Mouse (Mus musculus): Measurements from ENCODE around the gene Ly6g6e. TPM values are rescaled to one million over a fixed set of nuclear protein-coding genes. Genes with fewer than 3 reads are reported as not detected.
A peak's percentile ranks its signal among the peaks of the same experiment; 100 is the strongest.

The Ly6g6e gene
- total RNA-seq, 2 experiments from 2014 or later = 2.4 to 2.9 TPM

DNA sequence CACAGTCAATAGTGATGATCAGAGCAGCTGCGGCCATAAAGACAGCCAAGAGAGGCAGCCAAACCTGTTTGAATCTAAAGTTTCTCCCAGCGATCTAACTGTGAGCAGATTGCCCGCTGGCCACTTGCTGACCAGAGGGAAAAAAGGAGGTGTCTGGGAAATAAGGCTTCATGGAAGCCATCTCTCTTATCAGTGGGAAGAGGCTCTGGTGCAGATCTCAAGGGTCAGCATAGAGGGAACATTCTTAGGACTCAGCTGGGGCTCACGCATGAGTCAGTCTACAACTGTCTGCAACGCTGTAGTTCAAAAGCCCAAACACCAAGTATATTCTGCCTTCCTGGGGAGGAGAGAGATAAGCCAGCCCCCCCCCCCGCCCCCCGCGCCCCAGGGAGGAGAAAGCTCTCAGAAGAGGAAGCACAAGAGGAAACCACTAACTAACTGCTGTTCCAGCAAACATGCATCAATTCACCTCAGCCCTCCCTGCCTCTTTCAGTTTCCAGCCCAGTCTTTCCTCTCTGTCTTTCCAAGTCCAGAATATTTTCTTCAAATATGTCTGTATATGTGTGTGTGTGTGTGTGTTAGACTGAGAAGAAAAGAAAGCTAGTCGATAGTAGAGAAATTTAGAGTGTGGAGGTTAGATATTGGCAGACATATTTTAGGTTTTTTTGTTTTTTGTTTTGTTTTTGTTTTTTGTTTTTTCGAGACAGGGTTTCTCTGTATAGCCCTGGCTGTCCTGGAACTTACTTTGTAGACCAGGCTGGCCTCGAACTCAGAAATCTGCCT is 28.4 kb upstream of the Ly6g6e start:
- intact Hi-C loops (cut with DNase I) = no loop called here
- no peak for DNase-seq (ENCODE audit: low spot score in 2 of 2)

DNA sequence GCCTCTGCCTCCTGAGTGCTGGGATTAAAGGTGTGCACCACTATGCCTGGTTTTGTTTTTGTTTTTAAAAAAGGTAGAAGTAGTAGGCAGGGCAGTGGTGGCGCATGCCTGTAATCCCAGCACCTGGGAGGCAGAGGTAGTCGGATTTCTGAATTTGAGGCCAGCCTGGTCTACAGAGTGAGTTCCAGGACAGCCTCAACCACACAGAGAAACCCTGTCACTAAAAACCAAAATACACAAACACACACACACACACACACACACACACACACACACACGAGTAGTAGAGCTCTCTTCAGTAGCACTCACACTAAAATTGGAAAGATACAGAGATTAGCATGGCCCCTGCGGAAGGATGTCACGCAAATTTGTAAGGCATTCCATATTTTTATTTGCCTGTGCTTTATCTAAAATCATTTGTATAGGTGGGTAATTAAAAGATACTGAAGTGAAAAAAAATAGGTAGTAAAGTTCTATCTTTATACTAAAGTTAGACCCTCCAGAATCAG is 27.7 kb upstream of the Ly6g6e start:
- no peak for DNase-seq (ENCODE audit: low spot score in 2 of 2)
- intact Hi-C loops (cut with DNase I) = no loop called here

DNA sequence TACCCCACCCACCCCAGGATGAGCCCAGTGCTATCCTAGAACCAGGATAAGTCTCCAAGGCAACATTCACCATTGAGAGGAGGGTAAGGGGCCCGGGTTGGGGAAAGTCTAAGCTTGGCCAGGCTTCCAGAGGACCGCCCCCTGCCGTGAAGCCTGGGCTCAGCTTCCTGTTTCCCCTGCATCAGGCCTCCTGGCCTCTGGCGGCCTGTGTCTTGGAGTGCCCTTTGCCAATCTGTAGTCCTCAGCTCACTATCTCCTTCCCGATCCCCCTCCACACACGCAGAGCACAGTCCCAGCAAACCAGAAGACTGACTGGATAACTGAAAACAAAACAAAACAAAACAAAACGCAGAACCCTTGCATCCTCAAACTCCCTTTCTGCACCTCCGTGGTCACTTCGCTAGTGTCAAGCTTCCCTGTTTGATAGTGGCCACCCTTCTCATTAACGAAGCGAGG is 27.1 kb upstream of the Ly6g6e start, which contains the start of gene Clic1:
TSS of gene Clic1 (plus strand) at position 406 of the 456 bp plus-strand sequence.
- no peak for DNase-seq (ENCODE audit: low spot score in 2 of 2)
- intact Hi-C loops (cut with DNase I) = no loop called here

DNA sequence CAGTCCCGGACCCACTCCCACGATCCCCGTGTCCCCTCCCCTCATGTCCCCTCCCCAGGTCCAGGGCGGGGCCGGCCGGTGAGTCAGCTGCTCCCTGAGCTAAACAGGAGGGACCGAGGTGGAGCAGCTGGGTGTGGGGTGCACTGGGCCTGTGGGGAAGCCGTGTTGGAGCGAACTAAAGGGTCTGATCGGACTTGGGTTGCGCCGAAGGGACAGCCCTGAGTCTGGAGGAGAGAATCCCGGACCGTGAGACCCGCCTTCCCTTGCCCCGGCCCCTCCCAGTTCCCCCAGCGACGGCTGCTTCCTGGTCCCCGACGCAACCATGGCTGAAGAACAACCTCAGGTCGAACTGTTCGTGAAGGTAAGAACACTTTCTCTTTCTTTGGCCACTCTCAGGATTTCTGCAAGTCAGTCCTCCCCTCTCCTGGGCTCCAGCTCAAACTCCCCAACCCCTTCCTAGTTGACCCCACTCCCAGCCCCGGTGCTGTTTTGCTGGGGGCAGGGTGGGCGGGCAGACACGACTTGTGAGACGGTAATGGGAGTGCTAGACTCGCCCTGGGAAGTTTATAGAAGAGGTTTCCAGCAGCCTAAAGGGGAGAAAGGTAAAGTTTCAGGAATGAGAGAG is 26.5 kb upstream of the Ly6g6e start:
- no peak for DNase-seq (ENCODE audit: low spot score in 2 of 2)

DNA sequence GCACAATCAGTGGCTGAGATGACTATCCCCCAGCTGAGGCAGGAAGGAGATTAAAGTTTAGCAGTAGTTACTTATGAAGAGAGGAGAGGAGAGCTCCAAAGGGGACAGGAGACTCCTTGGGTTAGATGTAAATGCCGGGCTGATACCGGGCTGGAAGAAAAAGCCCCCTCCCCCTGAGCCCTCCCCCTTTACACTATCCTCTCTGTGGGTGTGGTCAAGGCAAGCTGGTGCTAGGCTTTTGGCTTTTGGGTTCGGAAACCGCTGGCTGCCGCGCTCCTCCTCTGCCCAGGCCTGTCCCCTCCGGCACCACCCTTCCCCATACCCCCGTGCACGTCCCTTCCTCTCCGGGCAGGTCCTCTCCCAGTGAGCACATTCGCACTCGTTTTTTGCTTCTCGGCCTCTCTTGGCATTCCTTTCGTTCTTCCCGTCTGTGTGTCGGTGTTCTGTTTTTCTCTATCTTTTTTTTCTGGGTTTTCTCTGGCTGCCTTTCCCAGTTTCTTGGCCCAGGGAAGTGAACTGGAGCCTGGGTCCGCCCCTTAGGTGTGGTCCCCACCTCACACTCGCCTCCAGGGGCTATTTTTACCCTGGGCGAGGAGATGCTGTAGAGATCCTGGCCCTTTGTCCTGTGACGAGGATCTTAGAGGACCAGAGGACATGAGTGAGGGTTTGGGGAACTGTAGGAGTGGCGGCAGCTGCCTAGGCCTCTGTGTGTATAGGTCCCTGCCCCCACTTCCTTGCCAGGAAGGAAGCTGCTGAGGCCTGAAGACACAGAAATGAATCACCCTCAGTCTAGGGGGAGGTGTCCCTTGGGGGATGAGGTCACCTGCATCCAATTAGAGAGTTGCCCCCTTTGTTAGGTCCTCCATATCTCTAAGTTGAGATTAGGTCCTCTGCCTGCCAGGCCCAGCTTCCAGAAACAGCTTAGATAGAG is 25.3 kb upstream of the Ly6g6e start:
- DNase-seq (ENCODE audit: low spot score in 2 of 2) = peak in 1 of 2 experiments; percentile 51
- intact Hi-C loops (cut with DNase I) = no loop called here

More for the DNA sequence above, 26.5 kb upstream of the Ly6g6e start:
- intact Hi-C loops (cut with DNase I) = no loop called here

DNA sequence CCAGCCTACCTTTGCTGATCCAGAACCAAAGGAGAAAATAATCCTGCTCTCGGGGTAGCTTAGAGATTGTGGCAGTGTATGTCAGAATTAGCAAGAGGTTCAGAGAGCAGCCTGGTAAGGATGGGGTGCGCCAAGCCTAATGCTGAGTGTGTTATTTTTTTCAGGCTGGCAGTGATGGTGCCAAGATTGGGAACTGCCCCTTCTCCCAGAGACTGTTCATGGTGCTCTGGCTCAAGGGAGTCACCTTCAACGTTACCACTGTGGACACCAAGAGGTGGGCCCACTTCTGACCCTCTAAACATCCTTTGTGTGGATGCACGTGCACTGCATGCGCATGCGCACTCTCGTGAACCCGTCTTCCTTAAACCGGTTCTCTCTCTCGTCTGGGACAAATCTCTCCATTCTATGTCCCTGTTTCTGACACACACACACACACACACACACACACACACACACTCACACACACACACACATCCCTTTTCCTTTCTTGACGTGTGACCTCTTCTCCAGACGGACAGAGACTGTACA is 24.4 kb upstream of the Ly6g6e start:
- DNase-seq (ENCODE audit: low spot score in 2 of 2) = no peak
- intact Hi-C loops (cut with DNase I) = no loop called here

DNA sequence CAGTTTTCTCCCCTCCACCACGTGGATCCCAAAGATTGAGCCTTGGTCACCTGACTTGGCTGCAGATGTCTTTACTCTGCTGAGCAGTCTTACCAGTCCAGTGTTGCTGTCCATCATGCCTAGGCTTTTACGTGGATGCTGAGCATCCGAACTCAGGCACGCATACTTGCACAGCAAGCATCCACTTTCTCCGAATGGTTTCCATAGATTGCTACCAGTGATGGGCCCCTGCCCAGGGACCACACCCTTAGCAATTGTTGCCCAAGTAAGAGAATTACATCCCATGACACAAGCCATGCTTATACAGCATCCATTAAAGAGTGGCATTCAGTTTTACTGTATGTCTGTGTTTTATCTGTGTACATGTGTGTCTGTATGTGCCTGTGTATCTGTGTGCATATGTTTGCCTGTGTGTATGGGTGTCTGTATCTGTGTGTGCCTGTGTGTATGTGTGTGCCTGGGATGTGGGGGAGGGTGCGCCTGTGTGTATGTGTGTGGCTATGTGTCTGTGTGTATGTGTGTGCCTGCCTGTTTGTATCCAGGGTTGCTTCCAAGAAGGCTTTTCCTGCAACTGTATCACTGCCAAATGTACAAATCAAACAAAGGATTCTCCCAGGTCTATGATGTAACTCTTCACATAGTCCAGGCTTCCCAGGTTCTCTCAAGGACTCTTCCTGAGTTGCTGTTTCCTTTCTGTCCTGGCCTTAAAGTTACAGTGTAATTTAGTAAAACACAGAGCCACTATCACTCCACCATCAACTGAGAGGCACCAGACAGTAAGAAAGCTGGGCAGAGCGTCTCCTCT is 20.8 kb upstream of the Ly6g6e start:
- intact Hi-C loops (cut with DNase I) = no loop called here
- DNase-seq (ENCODE audit: low spot score in 2 of 2) = no peak

DNA sequence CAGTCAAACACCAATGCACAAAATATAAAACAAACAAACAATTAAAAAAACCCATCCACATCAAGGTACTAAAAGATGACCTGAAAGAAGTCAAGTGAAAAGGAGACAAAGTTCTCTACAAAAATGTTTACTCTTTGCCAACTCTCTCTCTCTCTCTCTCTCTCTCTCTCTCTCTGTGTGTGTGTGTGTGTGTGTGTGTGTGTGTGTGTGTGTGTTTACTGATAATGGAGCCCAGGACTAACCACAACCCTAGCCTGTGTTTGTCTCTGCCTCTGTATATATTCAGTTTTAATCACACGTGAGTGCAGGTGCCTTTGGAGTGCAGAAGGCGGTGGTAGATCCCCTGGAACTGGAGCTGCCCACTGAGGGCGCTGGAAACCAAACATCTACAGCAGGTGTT is 19.6 kb upstream of the Ly6g6e start:
- DNase-seq (ENCODE audit: low spot score in 2 of 2) = no peak
- intact Hi-C loops (cut with DNase I) = no loop called here

DNA sequence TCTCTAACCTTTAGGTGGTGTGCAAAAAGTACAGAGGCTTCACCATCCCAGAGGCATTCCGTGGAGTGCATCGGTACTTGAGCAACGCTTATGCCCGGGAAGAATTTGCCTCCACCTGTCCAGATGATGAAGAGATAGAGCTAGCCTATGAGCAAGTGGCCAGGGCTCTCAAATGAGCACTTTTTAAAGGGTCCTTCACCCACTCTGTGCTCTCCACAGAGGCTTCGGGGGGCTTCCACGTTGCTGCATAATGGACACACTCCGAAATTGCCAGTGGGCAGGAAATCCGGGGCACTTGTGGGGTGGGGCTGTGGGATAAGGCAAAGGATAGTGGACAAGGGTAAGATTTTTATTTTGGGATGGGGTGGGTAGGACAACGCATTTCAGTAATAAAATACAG is 18.4 kb upstream of the Ly6g6e start:
- DNase-seq (ENCODE audit: low spot score in 2 of 2) = no peak
- intact Hi-C loops (cut with DNase I) = no loop called here

DNA sequence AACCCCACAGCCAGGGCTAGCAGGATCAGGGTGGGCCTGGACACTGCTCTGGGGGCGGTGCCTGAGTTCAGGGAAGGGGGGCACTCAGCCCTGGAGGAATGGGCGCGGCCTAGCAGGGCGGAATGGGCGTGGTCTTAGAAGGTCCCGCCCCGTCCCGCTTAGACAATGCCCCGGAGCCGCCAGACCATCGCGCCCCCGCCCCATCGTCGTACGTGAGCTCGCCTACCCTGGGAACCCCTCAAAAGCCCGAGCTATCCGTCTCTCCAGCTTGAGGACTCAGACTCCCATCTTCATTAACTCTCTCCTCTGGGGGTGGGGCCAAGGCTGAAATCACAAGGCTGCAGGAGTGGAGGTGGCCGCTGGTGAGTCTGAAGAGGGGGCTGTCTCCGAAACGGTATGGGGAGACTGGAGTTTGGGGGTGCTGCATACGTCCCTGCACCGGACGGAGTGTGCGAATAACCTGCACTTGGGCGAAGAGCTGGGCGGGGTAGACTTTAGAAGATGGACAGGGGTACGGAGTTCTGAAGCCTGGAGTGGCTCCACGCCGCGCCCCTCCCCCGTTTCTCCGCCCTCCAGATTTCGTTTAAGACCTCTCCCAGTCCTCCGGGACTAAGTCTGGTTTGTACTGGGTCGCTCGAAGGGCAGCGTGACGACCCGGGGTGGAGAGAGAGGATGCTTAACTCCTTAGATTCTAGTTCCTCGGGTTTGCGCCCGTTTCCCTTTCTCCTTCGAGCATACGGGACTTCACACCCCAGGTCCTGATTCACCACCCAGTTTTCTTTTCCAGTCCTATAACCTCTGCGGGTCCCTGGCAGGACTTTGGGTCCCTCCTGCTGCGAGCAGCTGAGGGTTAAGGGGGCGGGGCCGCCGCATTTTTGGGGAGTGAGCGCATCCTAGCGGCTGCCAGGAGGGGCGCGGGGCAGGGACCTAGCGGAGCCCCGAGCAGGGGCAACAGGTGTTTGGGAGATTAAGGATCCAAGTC is 17.5 kb upstream of the Ly6g6e start, which contains the start of gene Ddah2:
TSS of gene Ddah2 (plus strand) at position 125 of the 982 bp plus-strand sequence.
- peak; percentile 67 to 79 for DNase-seq (ENCODE audit: low spot score in 2 of 2)
- intact Hi-C loops (cut with DNase I) = loop anchor here (1.0 kb wide), 1 partner anchor 38 kb away; no protein-coding TSS in a partner anchor

DNA sequence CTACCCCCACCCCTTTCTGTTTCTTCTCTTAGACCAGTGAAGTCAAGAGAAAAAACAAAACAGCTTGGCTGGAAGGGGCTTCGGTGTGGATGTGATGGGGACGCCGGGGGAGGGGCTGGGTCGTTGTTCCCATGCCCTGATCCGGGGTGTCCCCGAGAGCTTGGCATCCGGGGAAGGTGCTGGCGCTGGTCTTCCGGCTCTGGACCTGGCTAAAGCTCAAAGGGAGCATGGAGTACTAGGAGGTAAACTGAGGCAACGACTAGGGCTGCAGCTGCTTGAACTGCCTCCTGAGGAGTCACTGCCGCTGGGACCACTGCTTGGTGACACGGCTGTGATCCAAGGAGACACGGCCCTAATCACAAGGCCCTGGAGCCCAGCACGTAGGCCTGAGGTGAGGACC is 16.6 kb upstream of the Ly6g6e start:
- intact Hi-C loops (cut with DNase I) = no loop called here
- DNase-seq (ENCODE audit: low spot score in 2 of 2) = no peak

DNA sequence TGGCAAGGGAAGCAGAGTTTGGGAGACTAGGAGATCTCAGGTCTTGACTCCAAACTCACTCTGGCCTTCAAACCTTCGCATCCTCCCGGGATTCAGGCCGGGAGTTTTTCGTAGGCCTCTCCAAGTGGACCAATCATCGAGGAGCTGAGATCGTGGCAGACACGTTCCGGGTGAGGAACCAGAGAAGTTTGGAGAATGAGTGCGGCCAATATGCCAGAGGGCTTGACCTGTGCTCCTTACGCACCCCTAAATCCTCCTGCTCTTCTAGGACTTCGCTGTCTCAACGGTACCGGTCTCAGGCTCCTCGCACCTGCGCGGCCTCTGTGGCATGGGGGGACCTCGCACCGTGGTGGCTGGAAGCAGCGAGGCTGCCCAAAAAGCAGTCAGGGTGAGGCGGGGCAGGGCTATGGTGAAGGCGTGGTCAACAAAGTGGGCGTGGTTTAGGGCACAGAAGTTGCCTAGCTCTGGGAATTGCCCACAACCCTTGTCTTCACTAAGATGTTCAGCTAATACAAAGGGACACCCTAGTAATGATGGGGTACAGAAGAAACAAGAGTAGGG is 15.9 kb upstream of the Ly6g6e start:
- intact Hi-C loops (cut with DNase I) = no loop called here
- DNase-seq (ENCODE audit: low spot score in 2 of 2) = no peak

DNA sequence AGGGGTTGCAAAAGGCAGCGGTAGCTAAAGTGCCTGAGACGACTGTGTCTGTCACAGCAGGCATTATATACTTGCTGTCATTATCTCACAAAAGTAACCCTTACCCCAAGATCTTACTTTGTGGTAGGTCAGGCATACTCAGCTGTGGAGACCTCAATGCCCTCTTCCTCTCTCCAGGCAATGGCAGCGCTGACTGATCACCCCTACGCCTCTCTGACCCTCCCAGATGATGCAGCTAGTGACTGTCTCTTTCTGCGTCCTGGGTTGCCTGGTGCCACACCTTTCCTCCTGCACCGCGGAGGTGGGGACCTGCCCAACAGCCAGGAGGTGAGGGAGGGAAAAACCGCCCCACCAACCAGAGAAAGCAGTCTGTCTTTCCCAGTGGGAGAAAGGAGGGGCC is 15.4 kb upstream of the Ly6g6e start:
- no peak for DNase-seq (ENCODE audit: low spot score in 2 of 2)
- intact Hi-C loops (cut with DNase I) = no loop called here

DNA sequence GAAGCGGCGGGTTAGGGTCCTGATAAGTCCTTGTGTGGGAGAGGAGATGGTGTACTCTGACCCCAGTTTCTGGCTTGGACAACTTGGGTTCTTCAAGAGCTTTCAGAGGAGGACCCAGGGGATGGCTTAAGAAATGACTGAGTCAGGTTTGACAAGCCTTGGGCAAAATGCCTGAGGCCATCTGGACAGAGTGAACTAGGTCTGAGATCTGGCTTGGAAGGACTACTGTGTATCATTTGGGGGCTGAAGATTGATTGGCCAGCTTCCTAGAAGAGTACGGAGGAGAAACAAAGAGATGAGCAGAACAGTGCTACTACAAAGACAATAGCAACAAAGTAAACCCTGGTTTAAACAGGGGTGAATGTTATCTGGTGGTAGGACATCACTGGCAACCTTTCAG is 13.2 kb upstream of the Ly6g6e start:
- no peak for DNase-seq (ENCODE audit: low spot score in 2 of 2)
- intact Hi-C loops (cut with DNase I) = no loop called here

DNA sequence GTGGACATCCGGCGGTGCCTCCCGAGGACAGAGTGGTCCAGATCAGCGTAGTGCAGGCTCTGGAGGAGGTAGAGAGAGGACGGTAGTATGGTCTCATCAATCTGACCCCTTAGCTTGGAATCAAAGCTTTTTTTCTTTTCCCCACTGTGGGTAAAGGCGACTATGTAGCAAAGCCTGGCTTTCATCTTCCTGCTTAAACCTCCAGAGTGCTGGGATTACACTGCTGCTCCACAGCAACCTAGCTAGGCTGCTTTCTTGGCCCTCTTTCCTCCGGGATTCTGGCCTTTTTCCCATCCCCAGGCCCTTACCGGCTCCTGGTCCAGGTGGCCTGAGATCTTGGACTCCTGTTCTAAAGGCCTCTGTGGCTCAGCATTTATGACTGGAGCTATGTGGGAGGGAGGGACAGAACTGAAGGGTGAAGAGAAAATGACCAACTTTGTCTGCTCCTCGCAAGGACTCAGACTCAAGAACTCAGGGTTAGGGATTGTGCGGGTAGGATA is 12.3 kb upstream of the Ly6g6e start:
- no peak for DNase-seq (ENCODE audit: low spot score in 2 of 2)
- intact Hi-C loops (cut with DNase I) = no loop called here

DNA sequence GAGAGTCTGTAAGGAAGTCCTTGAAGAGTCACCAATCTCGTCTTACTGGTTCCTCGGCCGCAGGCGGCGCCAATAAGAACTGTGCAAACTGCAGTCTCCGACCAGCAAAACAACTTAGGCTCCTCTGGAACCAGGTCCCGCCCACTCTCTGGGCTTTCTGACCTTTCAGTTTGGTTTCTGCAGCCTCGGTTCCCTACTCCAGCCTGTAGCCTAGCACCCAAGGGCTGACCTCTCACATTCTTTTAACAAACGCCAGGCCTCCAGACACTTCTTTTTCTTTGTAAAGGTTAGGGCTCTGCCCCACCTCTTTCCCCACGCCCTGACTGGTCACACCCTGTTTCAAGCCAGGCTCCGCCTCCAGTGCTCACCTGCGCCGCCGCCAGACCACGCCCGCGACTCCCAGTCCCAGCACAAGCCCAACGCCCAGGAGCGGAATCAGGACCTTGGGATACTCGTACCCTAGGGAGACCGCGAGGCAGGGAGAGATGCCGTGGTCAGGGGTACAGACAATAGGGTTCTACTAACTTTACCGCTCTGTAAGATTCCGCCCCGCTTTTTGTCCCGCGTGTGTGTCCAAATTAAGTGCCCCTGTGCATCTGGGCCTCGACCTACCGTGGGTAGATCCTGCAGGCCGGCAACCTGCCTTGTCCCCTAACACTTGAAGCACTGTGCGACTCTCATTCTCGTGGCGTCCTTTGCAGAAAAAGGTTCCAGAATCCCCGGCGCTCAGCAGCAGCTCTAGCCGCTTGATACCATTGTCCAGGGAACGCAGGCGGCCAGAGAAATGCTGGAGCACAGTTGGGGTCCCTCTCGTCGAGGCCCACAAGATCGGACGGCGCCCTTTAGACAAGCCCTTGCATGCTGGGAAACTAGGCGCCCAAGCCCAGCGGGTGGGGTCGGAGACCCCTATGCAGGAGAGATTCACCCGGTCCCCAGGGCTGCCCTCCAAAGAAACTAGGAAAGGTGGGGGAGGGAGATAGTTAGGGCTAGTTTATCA is 11.5 kb upstream of the Ly6g6e start, which contains the start of gene Ly6g6c:
TSS of gene Ly6g6c (plus strand) at position 438 of the 997 bp plus-strand sequence.
- no peak for DNase-seq (ENCODE audit: low spot score in 2 of 2)
- intact Hi-C loops (cut with DNase I) = no loop called here

Measured in left cerebral cortex, postnatal 14 days (tissue).